In the genomic region with DNA sequence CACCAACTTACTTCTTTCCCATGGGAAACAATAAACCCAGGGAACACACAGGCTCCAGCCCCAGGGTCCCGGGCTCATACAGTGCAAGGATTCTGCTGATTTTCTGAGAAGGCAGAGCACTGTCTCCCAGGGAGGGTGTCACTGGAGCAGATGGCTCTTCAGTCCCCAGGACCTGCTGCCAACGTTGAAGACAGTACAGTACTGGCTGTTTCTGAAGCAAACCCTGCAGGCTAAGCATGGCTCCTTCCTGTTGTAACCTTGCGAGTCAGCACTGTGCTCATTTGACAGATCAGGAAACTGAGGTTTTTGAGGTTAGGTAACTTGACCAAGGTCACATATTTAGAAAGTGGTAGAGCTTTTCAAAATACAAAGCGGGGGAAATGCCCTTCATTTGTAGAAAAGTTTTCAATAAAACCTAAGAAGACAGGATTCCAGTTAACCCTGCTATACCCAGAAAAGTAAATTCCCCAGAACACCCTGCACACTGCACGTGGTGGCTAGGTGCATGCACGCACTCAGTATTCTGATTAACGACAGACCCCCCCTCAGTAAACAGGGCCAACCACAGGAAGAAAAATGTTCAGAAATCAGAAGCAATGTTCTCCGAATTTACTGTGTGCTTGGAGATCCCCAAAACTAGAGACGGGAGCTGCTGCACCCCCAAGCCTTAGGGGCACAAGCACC, we compare ENCODE assay signal across 12 mouse cellular contexts. TPM values are rescaled to one million over a fixed set of nuclear protein-coding genes. Genes with fewer than 3 reads are reported as not detected.
DNase-seq lines count a peak whose midpoint lies in the region; ATAC-seq lines count a peak whose summit lies in the region.
"Had no signal": no experiment of that assay in that cellular context is flagged by ENCODE, and none has a peak within 500 bp of the region (broad histone marks: within the 10 kb centered on the region; RNA-seq: fewer than 3 reads in every experiment).

No protein-coding gene starts in this region.

- H3K9ac ChIP-seq in liver, embryonic 15.5 days: no peak overlapping the region
- no peak overlapping the region for H3K9ac ChIP-seq in liver, embryonic 12.5 days
- H3K9ac ChIP-seq: hindbrain, embryonic 13.5 days had no signal

- WGBS in liver, embryonic 15.5 days (ENCODE audit: insufficient replicate concordance): 12% methylated on average over 9 of the region's 9 CpGs
- WGBS in liver, embryonic 12.5 days (ENCODE audit: insufficient replicate concordance): 14% methylated on average over 9 of the region's 9 CpGs

- ATAC-seq in liver, embryonic 15.5 days (ENCODE audit: insufficient read depth): no peak
- no peak for ATAC-seq in liver, embryonic 12.5 days

- H3K27ac ChIP-seq in liver, embryonic 15.5 days (replicated peaks): no peak overlapping the region
- no peak overlapping the region for H3K27ac ChIP-seq in liver, embryonic 12.5 days
- H3K27ac ChIP-seq: hindbrain, embryonic 13.5 days had no signal

- no peak overlapping the region for H3K4me3 ChIP-seq in liver, embryonic 15.5 days (replicated peaks)
- no peak overlapping the region for H3K4me3 ChIP-seq in liver, embryonic 12.5 days
- H3K4me3 ChIP-seq: erythroblast, embryonic 14.5 days; hindbrain, embryonic 13.5 days had no signal

- H3K4me1 ChIP-seq in liver, embryonic 15.5 days (replicated peaks): 0 out of 2 replicates have a peak, but pooled peaks cover 5% of the 10 kb centered on the region
- H3K4me1 ChIP-seq in liver, embryonic 12.5 days: no peaks in the 10 kb centered on the region
- H3K4me1 ChIP-seq: hindbrain, embryonic 13.5 days had no signal

- DNase-seq in CD4-positive helper T cell, adult 2 months (ENCODE audit: low read depth, low spot score): peak; percentile 83
- DNase-seq in cerebellum, adult 18-20 months: peak; percentile 75 to 83
- DNase-seq in induced T-regulatory cell, adult 2 months (ENCODE audit: low read depth): peak; percentile 89
- DNase-seq in kidney, postnatal 10 days: no peak
- DNase-seq in ovary, postnatal 14 days (ENCODE audit: low spot score): no peak
- no peak for DNase-seq in urinary bladder, postnatal 10 days (ENCODE audit: low spot score)
- DNase-seq: heart, adult 18-20 months; lung, adult 2 months had no signal

- H3K36me3 ChIP-seq in liver, embryonic 15.5 days (replicated peaks): no peaks in the 10 kb centered on the region
- no peaks in the 10 kb centered on the region for H3K36me3 ChIP-seq in liver, embryonic 12.5 days
- H3K36me3 ChIP-seq: hindbrain, embryonic 13.5 days had no signal

- H3K27me3 ChIP-seq in liver, embryonic 15.5 days: peaks cover 58% of the 10 kb centered on the region
- H3K27me3 ChIP-seq in liver, embryonic 12.5 days (replicated peaks): peaks cover 74% of the 10 kb centered on the region

- peak overlapping the region; percentile 13; the same call in 1 of the 2 replicates for H3K4me2 ChIP-seq in liver, embryonic 15.5 days
- H3K4me2 ChIP-seq in liver, embryonic 12.5 days: no peak overlapping the region
- H3K4me2 ChIP-seq: hindbrain, embryonic 13.5 days had no signal

- no peaks in the 10 kb centered on the region for H3K9me3 ChIP-seq in liver, embryonic 15.5 days (replicated peaks)
- no peaks in the 10 kb centered on the region for H3K9me3 ChIP-seq in liver, embryonic 12.5 days (replicated peaks)
- H3K9me3 ChIP-seq: hindbrain, embryonic 13.5 days had no signal

RNA-seq across cellular contexts. Expression of a gene that starts 10.9 kb away (rescaled TPM):
- 3.5 and 4.2 TPM in 2 replicates for polyA plus RNA-seq in liver, embryonic 15.5 days (2015; fragmentation: Nextera tagmentation; extraction: Ambion mirVana)
- polyA plus RNA-seq in liver, embryonic 12.5 days (2016; fragmentation: Nextera tagmentation; extraction: Ambion mirVana): 2.3 and 3.4 TPM in 2 replicates

RNA-seq across cellular contexts. Expression of a gene that starts 22.1 kb away (rescaled TPM):
- 2.4 and 3.0 TPM in 2 replicates for polyA plus RNA-seq in liver, embryonic 15.5 days (2015; fragmentation: Nextera tagmentation; extraction: Ambion mirVana)
- polyA plus RNA-seq in liver, embryonic 12.5 days (2016; fragmentation: Nextera tagmentation; extraction: Ambion mirVana): 3.4 and 3.7 TPM in 2 replicates

RNA-seq across cellular contexts. Expression of a gene that starts 52.1 kb away (rescaled TPM):
- 19.4 and 19.5 TPM in 2 replicates for polyA plus RNA-seq in liver, embryonic 15.5 days (2015; fragmentation: Nextera tagmentation; extraction: Ambion mirVana)
- 28.5 and 29.0 TPM in 2 replicates for polyA plus RNA-seq in liver, embryonic 12.5 days (2016; fragmentation: Nextera tagmentation; extraction: Ambion mirVana)

Comparison
In these comparisons a context has a peak if more than half of its experiments do, and no peak if none do; other contexts are left out.
1. DNase-seq: peak in CD4-positive helper T cell, adult 2 months (single experiment), cerebellum, adult 18-20 months (2 of 2) and induced T-regulatory cell, adult 2 months (single experiment); none in kidney, postnatal 10 days (single experiment), ovary, postnatal 14 days (single experiment) and urinary bladder, postnatal 10 days (single experiment).